Mouse (Mus musculus): ENCODE results near the gene Chrna7.

DNA sequence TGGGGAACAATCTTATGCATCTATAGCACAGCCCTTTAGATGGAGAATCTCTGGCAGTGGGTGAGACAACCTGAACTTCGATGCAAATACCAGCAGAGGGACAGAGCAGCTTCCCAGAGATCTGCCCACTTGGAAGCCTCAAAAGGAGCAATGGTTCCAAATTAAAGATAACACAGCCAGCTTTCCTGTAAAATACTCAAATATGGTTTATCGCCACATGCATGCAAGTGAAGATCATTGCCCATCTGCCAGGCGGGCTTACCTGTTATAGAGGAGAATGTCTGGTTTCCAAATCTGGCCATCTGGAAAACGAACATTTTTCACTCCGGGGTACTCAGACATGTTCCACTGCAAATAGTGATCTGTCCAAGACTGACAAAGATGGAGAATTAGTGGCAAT lies 64.0 kb downstream of the Chrna7 start:
- TF ChIP-seq CTCF (IDR thresholded peaks at IDR 0.05; ENCODE audit: low read depth) (no peak), EP300 (optimal IDR thresholded peaks at IDR 0.05) (no peak)
